8 mouse cellular contexts compared by ENCODE assay signal in genomic region chr7:13278308-13278891, GRCm38 (mm10). TPM values are rescaled to one million over a fixed set of nuclear protein-coding genes. Genes with fewer than 3 reads are reported as not detected.
DNase-seq lines count a peak whose midpoint lies in the region; ATAC-seq and TF ChIP-seq lines count a peak whose summit lies in the region.

Zswim9 (minus strand) TSS chr7:13278721.

- peak within 1 kb of the TSS; percentile 93 for H3K27ac ChIP-seq in hindbrain, embryonic 13.5 days

- DNase-seq in Patski (ENCODE audit: low read depth, low spot score) = peak; percentile 49
- peak; percentile 94 to 95 for DNase-seq in cerebellum, postnatal 14 days
- DNase-seq in frontal cortex, postnatal 14 days (ENCODE audit: low spot score in 2 of 2) = peak; percentile 87
- peak; percentile 78 to 92 for DNase-seq in layer of hippocampus, postnatal 25 days (ENCODE audit: extremely low spot score in 1 of 2, low spot score in 1 of 2)
- peak; percentile 95 for DNase-seq in lung, postnatal 25 days (ENCODE audit: low spot score)
- peak; percentile 93 for DNase-seq in retina, embryonic 14.5 days (ENCODE audit: low spot score)
- peak; percentile 96 for DNase-seq in thymus, postnatal 4 days

- H3K4me1 ChIP-seq in hindbrain, embryonic 13.5 days (replicated peaks) = peaks cover 4% of the 10 kb centered on the region

- H3K36me3 ChIP-seq in hindbrain, embryonic 13.5 days = peaks cover 47% of the 10 kb centered on the region

- no peaks in the 10 kb centered on the region for H3K9me3 ChIP-seq in hindbrain, embryonic 13.5 days

- in situ Hi-C loops in Patski (cut with MboI; ENCODE audit: low pct_unique_long_range_greater_than_20kb) = loop anchor here (10.0 kb wide), 1 partner anchor 224 kb away; the partner anchor contains the start of gene Mzf1

- H3K4me3 ChIP-seq in hindbrain, embryonic 13.5 days = peak within 1 kb of the TSS; percentile 54

- under 1% methylated on average over 39 of the region's 39 CpGs for WGBS in hindbrain, embryonic 13.5 days

- POLR2A ChIA-PET in Patski (lab: Charles Lee) = interaction anchor here (1.6 kb wide), 1 partner anchor 12 kb away, joined by 6 read pairs; no protein-coding TSS in a partner anchor

- TF ChIP-seq CTCF in Patski (IDR thresholded peaks at IDR 0.05) = no peak

- H3K4me2 ChIP-seq in hindbrain, embryonic 13.5 days = peak within 1 kb of the TSS; percentile 72

- peak within 1 kb of the TSS; percentile 81 for H3K9ac ChIP-seq in hindbrain, embryonic 13.5 days

- CTCF ChIA-PET in Patski (lab: Charles Lee) = interaction anchor here (3.1 kb wide), 1 partner anchor 10 kb away, joined by 12 read pairs; no protein-coding TSS in a partner anchor

- no peaks in the 10 kb centered on the region for H3K27me3 ChIP-seq in Patski
- no peaks in the 10 kb centered on the region for H3K27me3 ChIP-seq in hindbrain, embryonic 13.5 days

- peak; percentile 97 for ATAC-seq in Patski
- peak; percentile 98 for ATAC-seq in hindbrain, embryonic 13.5 days (ENCODE audit: low FRiP score)

RNA-seq across cellular contexts. Expression of gene Zswim9, which starts in this region (rescaled TPM):
- 12.0 TPM for polyA plus RNA-seq in Patski (2021)
- polyA plus RNA-seq in hindbrain, embryonic 13.5 days (2015; fragmentation: Nextera tagmentation; extraction: Ambion mirVana) = 14.6 and 15.9 TPM in 2 replicates
- total RNA-seq in layer of hippocampus, postnatal 25 days (2021) = 10 to 100 TPM; 12.6 to 15.2 TPM

Comparison
In these comparisons a context has a peak if more than half of its experiments do, and no peak if none do; other contexts are left out.
1. Peak in every context shown above with its lines: DNase-seq, ATAC-seq, H3K4me3 ChIP-seq and H3K27ac ChIP-seq.